Mouse (Mus musculus): ENCODE measurements around the gene Mesp1.

DNA sequence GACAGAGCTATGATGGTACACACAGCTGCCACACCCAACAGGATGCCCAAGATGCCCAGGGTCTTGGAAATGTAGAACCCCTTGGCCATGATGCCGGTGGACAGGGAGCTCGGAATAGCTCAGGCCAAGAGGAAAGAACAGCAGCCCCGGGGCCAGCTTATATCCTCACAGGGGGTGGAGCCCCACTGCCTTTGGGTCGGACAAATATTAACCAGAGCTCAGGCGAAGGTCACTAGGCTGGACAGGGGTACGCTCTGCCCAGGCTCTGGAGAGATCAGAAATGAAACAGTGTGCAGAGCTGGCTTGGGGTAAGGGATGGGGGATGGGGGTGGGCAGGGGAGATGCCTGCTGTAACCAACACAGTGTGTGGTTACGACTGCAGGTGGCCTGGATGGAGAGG is 48.6 kb upstream of the Mesp1 start:
- no peak for TF ChIP-seq MAX (IDR thresholded peaks at IDR 0.05)
- no peak for TF ChIP-seq CTCF (IDR thresholded peaks at IDR 0.05; ENCODE audit: control insufficient read depth, insufficient read depth, insufficient read length)
- no peak for TF ChIP-seq USF1 (IDR thresholded peaks at IDR 0.05; ENCODE audit: low read depth)
- TF ChIP-seq MYOG (IDR thresholded peaks at IDR 0.05; ENCODE audit: control insufficient read depth, extremely low read depth, insufficient read length), result no peak

Data from C2C12 (cell line).